Mouse (Mus musculus) liver, embryonic 14.5 days (tissue): ENCODE measurements around the gene Flna.

Source experiments
- CTCF ChIP-seq: IDR thresholded peaks from 2 replicates; pipeline ENCODE4 v1.5.1; 2016; ENCODE audit warnings: antibody characterized with exemption, low read depth, control low read depth
- EP300 ChIP-seq: IDR thresholded peaks from 2 replicates; pipeline ENCODE4 v1.6.1; 2016; ENCODE audit warnings: antibody characterized with exemption, low read depth

- TF ChIP-seq CTCF (no peak), EP300 (no peak)
Measured at GRCm38 (mm10) chrX:74257746-74258145, 8.1 kb upstream of the Flna start.
